Mouse (Mus musculus): ENCODE data around the gene Tsg101. TPM values are rescaled to one million over a fixed set of nuclear protein-coding genes. Genes with fewer than 3 reads are reported as not detected.
"Not testable (repeated sequence)": the region's sequence is repeated elsewhere in the genome, so short reads cannot be mapped to it uniquely, and the experiment has no call there.

Gene Tsg101
- polyA plus RNA-seq, 1 experiment from 2014 or later = 341 TPM

GRCm38 (mm10) chr7:46899343-46899742, 20.4 kb downstream of the Tsg101 start:
- no peak overlapping the region for H3K4me3 ChIP-seq (ENCODE audit: low read depth, low read length)
- H3K4me1 ChIP-seq (ENCODE audit: control insufficient read depth, insufficient read depth, low read length) = no peaks in the 10 kb centered on the region
- H3K27ac ChIP-seq (replicated peaks; ENCODE audit: low read depth, low read length) = no peak overlapping the region
- DNase-seq (ENCODE audit: low spot score) (no peak), ATAC-seq (replicated peaks; ENCODE audit: insufficient number of reproducible peaks, low FRiP score, low TSS enrichment, low read depth) (no peak)
- H3K4me2 ChIP-seq (ENCODE audit: low read depth, low read length) = no peak overlapping the region
- 91% methylated on average over 3 of the region's 3 CpGs for WGBS
- no peaks in the 10 kb centered on the region for H3K9me3 ChIP-seq (replicated peaks; ENCODE audit: control insufficient read depth, low read length)
- no peaks in the 10 kb centered on the region for H3K27me3 ChIP-seq (ENCODE audit: control insufficient read depth, insufficient read depth, low read length)
- peaks cover 11% of the 10 kb centered on the region for H3K36me3 ChIP-seq (replicated peaks; ENCODE audit: control insufficient read depth, insufficient read depth, low read depth, low read length)
- no peak overlapping the region for H3K9ac ChIP-seq (replicated peaks; ENCODE audit: low read length)

GRCm38 (mm10) chr7:46895511-46895910, 24.3 kb downstream of the Tsg101 start:
- 85% methylated on average over 3 of the region's 3 CpGs for WGBS
- no peak overlapping the region for H3K27ac ChIP-seq (replicated peaks; ENCODE audit: low read depth, low read length)
- H3K9me3 ChIP-seq (replicated peaks; ENCODE audit: control insufficient read depth, low read length) = no peaks in the 10 kb centered on the region
- no peak overlapping the region for H3K9ac ChIP-seq (replicated peaks; ENCODE audit: low read length)
- H3K4me3 ChIP-seq (ENCODE audit: low read depth, low read length) = no peak overlapping the region
- DNase-seq (ENCODE audit: low spot score) = no peak
- no peaks in the 10 kb centered on the region for H3K27me3 ChIP-seq (ENCODE audit: control insufficient read depth, insufficient read depth, low read length)
- no peak for ATAC-seq (replicated peaks; ENCODE audit: insufficient number of reproducible peaks, low FRiP score, low TSS enrichment, low read depth)
- no peak overlapping the region for H3K4me2 ChIP-seq (ENCODE audit: low read depth, low read length)
- no peaks in the 10 kb centered on the region for H3K4me1 ChIP-seq (ENCODE audit: control insufficient read depth, insufficient read depth, low read length)
- peaks cover 14% of the 10 kb centered on the region for H3K36me3 ChIP-seq (replicated peaks; ENCODE audit: control insufficient read depth, insufficient read depth, low read depth, low read length)

GRCm38 (mm10) chr7:46883304-46883703, 36.5 kb downstream of the Tsg101 start:
- no peak for DNase-seq (ENCODE audit: low spot score)
- H3K36me3 ChIP-seq (replicated peaks; ENCODE audit: control insufficient read depth, insufficient read depth, low read depth, low read length) = peaks cover 4% of the 10 kb centered on the region
- no peak for ATAC-seq (replicated peaks; ENCODE audit: insufficient number of reproducible peaks, low FRiP score, low TSS enrichment, low read depth)

GRCm38 (mm10) chr7:46881941-46882340, 37.8 kb downstream of the Tsg101 start:
- not testable (repeated sequence) for H3K9ac ChIP-seq (replicated peaks; ENCODE audit: low read length); H3K27ac ChIP-seq (replicated peaks; ENCODE audit: low read depth, low read length); H3K4me3 ChIP-seq (ENCODE audit: low read depth, low read length); ATAC-seq (replicated peaks; ENCODE audit: insufficient number of reproducible peaks, low FRiP score, low TSS enrichment, low read depth); H3K27me3 ChIP-seq (ENCODE audit: control insufficient read depth, insufficient read depth, low read length); H3K4me1 ChIP-seq (ENCODE audit: control insufficient read depth, insufficient read depth, low read length); H3K4me2 ChIP-seq (ENCODE audit: low read depth, low read length); DNase-seq (ENCODE audit: low spot score); H3K9me3 ChIP-seq (replicated peaks; ENCODE audit: control insufficient read depth, low read length); H3K36me3 ChIP-seq (replicated peaks; ENCODE audit: control insufficient read depth, insufficient read depth, low read depth, low read length)
- 84% methylated on average over 6 of the region's 8 CpGs for WGBS

More at GRCm38 (mm10) chr7:46883304-46883703, 36.5 kb downstream of the Tsg101 start:
- WGBS = 86% methylated on average over 3 of the region's 3 CpGs
- no peak overlapping the region for H3K4me2 ChIP-seq (ENCODE audit: low read depth, low read length)
- no peaks in the 10 kb centered on the region for H3K4me1 ChIP-seq (ENCODE audit: control insufficient read depth, insufficient read depth, low read length)
- H3K9me3 ChIP-seq (replicated peaks; ENCODE audit: control insufficient read depth, low read length) = no peaks in the 10 kb centered on the region
- H3K27ac ChIP-seq (replicated peaks; ENCODE audit: low read depth, low read length) = no peak overlapping the region
- no peaks in the 10 kb centered on the region for H3K27me3 ChIP-seq (ENCODE audit: control insufficient read depth, insufficient read depth, low read length)
- no peak overlapping the region for H3K9ac ChIP-seq (replicated peaks; ENCODE audit: low read length)
- H3K4me3 ChIP-seq (ENCODE audit: low read depth, low read length) = no peak overlapping the region

GRCm38 (mm10) chr7:46880992-46881391, 38.8 kb downstream of the Tsg101 start:
- H3K9me3 ChIP-seq (replicated peaks; ENCODE audit: control insufficient read depth, low read length) = no peaks in the 10 kb centered on the region
- H3K4me2 ChIP-seq (ENCODE audit: low read depth, low read length) = no peak overlapping the region
- no peak for DNase-seq (ENCODE audit: low spot score)
- H3K27ac ChIP-seq (replicated peaks; ENCODE audit: low read depth, low read length) = no peak overlapping the region
- 78% methylated on average over 2 of the region's 2 CpGs for WGBS
- no peaks in the 10 kb centered on the region for H3K4me1 ChIP-seq (ENCODE audit: control insufficient read depth, insufficient read depth, low read length)
- no peaks in the 10 kb centered on the region for H3K27me3 ChIP-seq (ENCODE audit: control insufficient read depth, insufficient read depth, low read length)
- H3K36me3 ChIP-seq (replicated peaks; ENCODE audit: control insufficient read depth, insufficient read depth, low read depth, low read length) = no peaks in the 10 kb centered on the region
- no peak overlapping the region for H3K9ac ChIP-seq (replicated peaks; ENCODE audit: low read length)
- no peak overlapping the region for H3K4me3 ChIP-seq (ENCODE audit: low read depth, low read length)
- no peak for ATAC-seq (replicated peaks; ENCODE audit: insufficient number of reproducible peaks, low FRiP score, low TSS enrichment, low read depth)

DNA sequence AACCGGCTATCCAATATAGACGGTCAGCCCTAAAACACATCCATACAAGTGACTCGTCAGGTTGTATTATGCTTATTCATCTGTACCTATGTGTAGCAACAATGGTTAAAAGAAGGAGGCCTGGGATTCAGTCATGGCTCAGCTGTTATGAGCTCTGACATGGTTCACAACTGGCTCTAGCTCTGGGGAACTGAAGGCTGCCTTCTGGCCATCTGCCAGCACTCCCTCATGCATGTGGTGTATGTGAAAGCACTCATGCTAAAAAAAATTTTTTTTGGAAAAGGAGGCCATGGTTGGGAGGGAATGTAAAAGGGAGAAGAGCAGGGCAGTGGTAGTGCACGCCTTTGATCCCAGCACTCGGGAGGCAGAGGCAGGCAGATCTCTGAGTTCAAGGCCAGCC, 39.9 kb downstream of the Tsg101 start:
- H3K27ac ChIP-seq (replicated peaks; ENCODE audit: low read depth, low read length) = no peak overlapping the region
- ATAC-seq (replicated peaks; ENCODE audit: insufficient number of reproducible peaks, low FRiP score, low TSS enrichment, low read depth) = no peak
- no peak for DNase-seq (ENCODE audit: low spot score)
- H3K4me1 ChIP-seq (ENCODE audit: control insufficient read depth, insufficient read depth, low read length) = no peaks in the 10 kb centered on the region
- H3K4me2 ChIP-seq (ENCODE audit: low read depth, low read length) = no peak overlapping the region
- no peak overlapping the region for H3K9ac ChIP-seq (replicated peaks; ENCODE audit: low read length)
- 94% methylated on average over 5 of the region's 5 CpGs for WGBS
- H3K9me3 ChIP-seq (replicated peaks; ENCODE audit: control insufficient read depth, low read length) = no peaks in the 10 kb centered on the region
- H3K4me3 ChIP-seq (ENCODE audit: low read depth, low read length) = no peak overlapping the region
- no peaks in the 10 kb centered on the region for H3K36me3 ChIP-seq (replicated peaks; ENCODE audit: control insufficient read depth, insufficient read depth, low read depth, low read length)
- no peaks in the 10 kb centered on the region for H3K27me3 ChIP-seq (ENCODE audit: control insufficient read depth, insufficient read depth, low read length)

DNA sequence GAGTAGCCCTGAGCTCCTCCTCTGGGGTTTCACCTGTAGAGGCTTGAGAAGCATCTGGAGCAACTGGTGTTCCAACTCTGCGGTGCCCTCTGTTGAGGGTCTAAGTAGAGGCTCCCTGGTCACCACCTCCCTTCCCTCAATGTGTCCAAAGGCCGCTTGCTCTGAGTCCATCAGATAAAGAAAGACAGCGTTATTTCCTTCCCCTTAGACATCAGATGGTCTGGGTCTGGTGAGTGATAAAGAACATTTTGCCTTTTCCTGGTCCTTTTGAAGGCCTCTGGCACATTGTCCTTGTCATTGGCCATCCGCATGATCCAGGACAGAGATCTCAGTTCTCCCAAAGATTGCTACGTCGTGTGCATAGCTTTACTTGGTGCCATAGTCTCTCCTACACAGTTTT, 42.5 kb downstream of the Tsg101 start:
- no peak for DNase-seq (ENCODE audit: low spot score)
- Histone ChIP-seq H3K4me1 (ENCODE audit: control insufficient read depth, insufficient read depth, low read length) (no peaks in the 10 kb centered on the region), H3K36me3 (replicated peaks; ENCODE audit: control insufficient read depth, insufficient read depth, low read depth, low read length) (no peaks in the 10 kb centered on the region), H3K9ac (replicated peaks; ENCODE audit: low read length) (no peak overlapping the region), H3K4me3 (ENCODE audit: low read depth, low read length) (no peak overlapping the region), H3K27me3 (ENCODE audit: control insufficient read depth, insufficient read depth, low read length) (no peaks in the 10 kb centered on the region), H3K9me3 (replicated peaks; ENCODE audit: control insufficient read depth, low read length) (no peaks in the 10 kb centered on the region), H3K27ac (replicated peaks; ENCODE audit: low read depth, low read length) (no peak overlapping the region), H3K4me2 (ENCODE audit: low read depth, low read length) (no peak overlapping the region)
- 80% methylated on average over 6 of the region's 6 CpGs for WGBS
- ATAC-seq (replicated peaks; ENCODE audit: insufficient number of reproducible peaks, low FRiP score, low TSS enrichment, low read depth) = no peak

DNA sequence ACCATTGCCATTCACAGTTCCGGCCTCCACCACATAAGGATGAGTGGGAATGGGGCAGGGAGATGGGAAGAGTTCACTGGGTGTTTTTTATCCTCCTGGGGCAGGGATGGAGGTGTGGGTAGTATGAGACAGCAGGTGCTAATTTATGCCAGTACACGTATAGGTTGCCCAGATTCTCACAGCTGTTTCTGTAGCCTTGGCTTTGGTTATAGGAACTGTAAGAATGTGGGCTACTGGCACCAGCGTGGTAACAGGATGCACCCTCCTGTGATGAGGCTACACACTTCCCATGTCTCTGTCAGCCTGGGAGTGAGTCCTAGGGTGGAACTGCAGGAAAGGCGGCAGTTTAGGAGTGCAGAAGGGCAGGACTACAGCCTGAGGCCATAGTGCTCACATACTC, 42.9 kb downstream of the Tsg101 start:
- ATAC-seq (replicated peaks; ENCODE audit: insufficient number of reproducible peaks, low FRiP score, low TSS enrichment, low read depth) = no peak
- Histone ChIP-seq H3K4me2 (ENCODE audit: low read depth, low read length) (no peak overlapping the region), H3K27me3 (ENCODE audit: control insufficient read depth, insufficient read depth, low read length) (no peaks in the 10 kb centered on the region), H3K9ac (replicated peaks; ENCODE audit: low read length) (no peak overlapping the region), H3K4me1 (ENCODE audit: control insufficient read depth, insufficient read depth, low read length) (no peaks in the 10 kb centered on the region), H3K27ac (replicated peaks; ENCODE audit: low read depth, low read length) (no peak overlapping the region), H3K4me3 (ENCODE audit: low read depth, low read length) (no peak overlapping the region), H3K9me3 (replicated peaks; ENCODE audit: control insufficient read depth, low read length) (no peaks in the 10 kb centered on the region), H3K36me3 (replicated peaks; ENCODE audit: control insufficient read depth, insufficient read depth, low read depth, low read length) (no peaks in the 10 kb centered on the region)
- no peak for DNase-seq (ENCODE audit: low spot score)
- 62% methylated on average over 4 of the region's 4 CpGs for WGBS
